Mouse (Mus musculus): ENCODE measurements around the gene Osbp2. TPM values are rescaled to one million over a fixed set of nuclear protein-coding genes. Genes with fewer than 3 reads are reported as not detected.

Gene Osbp2
- polyA plus RNA-seq, 1 experiment from 2014 or later, result 7.6 TPM

GRCm38 (mm10) chr11:3895458-3895857 lies 31.8 kb upstream of the Osbp2 start:
- 5% methylated on average over 10 of the region's 10 CpGs for WGBS
- H3K27me3 ChIP-seq (replicated peaks), result no peaks in the 10 kb centered on the region
- H3K27ac ChIP-seq, result peak overlapping the region; percentile 50; the same call in 1 of the 2 replicates
- H3K36me3 ChIP-seq, result peaks cover 21% of the 10 kb centered on the region
- peak overlapping the region; percentile 44 for H3K4me3 ChIP-seq
- peak overlapping the region; percentile 73 for H3K4me2 ChIP-seq (replicated peaks)
- H3K9ac ChIP-seq, result peak overlapping the region; percentile 59
- no peaks in the 10 kb centered on the region for H3K9me3 ChIP-seq
- H3K4me1 ChIP-seq, result peaks cover 4% of the 10 kb centered on the region; the same call in 1 of the 2 replicates
- ATAC-seq (ENCODE audit: low FRiP score, low read depth), result no peak

- Histone ChIP-seq H3K27ac (peak within 1 kb of the TSS; percentile 50; the same call in 1 of the 2 replicates), H3K4me2 (replicated peaks) (peak within 1 kb of the TSS; percentile 73), H3K4me3 (peak within 1 kb of the TSS; percentile 44), H3K27me3 (replicated peaks) (no peaks in the 10 kb centered on the region), H3K9ac (peak within 1 kb of the TSS; percentile 59), H3K9me3 (no peaks in the 10 kb centered on the region), H3K4me1 (peaks cover 4% of the 10 kb centered on the region; the same call in 1 of the 2 replicates), H3K36me3 (peaks cover 21% of the 10 kb centered on the region)
- 2% methylated on average over 46 of the region's 46 CpGs for WGBS
- ATAC-seq (ENCODE audit: low FRiP score, low read depth), result peak; percentile 99
Observed at GRCm38 (mm10) chr11:3894406-3895281, 30.9 kb upstream of the Osbp2 start, which contains the start of the genes 4921536K21Rik and Dusp18. Gene 4921536K21Rik, minus strand, starts transcription at chr11:3895098. Gene Dusp18, plus strand, starts transcription at chr11:3895240.

- H3K9ac ChIP-seq, result no peak overlapping the region
- 87% methylated on average over 6 of the region's 6 CpGs for WGBS
- no peak overlapping the region for H3K4me3 ChIP-seq
- H3K36me3 ChIP-seq, result peaks cover 21% of the 10 kb centered on the region
- no peak overlapping the region for H3K27ac ChIP-seq
- peak overlapping the region; percentile 73 for H3K4me2 ChIP-seq (replicated peaks)
- peaks cover 4% of the 10 kb centered on the region; the same call in 1 of the 2 replicates for H3K4me1 ChIP-seq
- H3K9me3 ChIP-seq, result no peaks in the 10 kb centered on the region
- no peak for ATAC-seq (ENCODE audit: low FRiP score, low read depth)
- no peaks in the 10 kb centered on the region for H3K27me3 ChIP-seq (replicated peaks)
Observed at GRCm38 (mm10) chr11:3893970-3894369, 30.3 kb upstream of the Osbp2 start.

- Histone ChIP-seq H3K4me1 (peaks cover 8% of the 10 kb centered on the region), H3K9ac (no peak overlapping the region), H3K27me3 (replicated peaks) (no peaks in the 10 kb centered on the region), H3K9me3 (no peaks in the 10 kb centered on the region), H3K4me2 (replicated peaks) (no peak overlapping the region), H3K27ac (no peak overlapping the region), H3K4me3 (no peak overlapping the region), H3K36me3 (no peaks in the 10 kb centered on the region)
- 73% methylated on average over 5 of the region's 5 CpGs for WGBS
- ATAC-seq (ENCODE audit: low FRiP score, low read depth), result no peak
Observed at GRCm38 (mm10) chr11:3887331-3887730, 23.6 kb upstream of the Osbp2 start.

- no peak overlapping the region for H3K4me3 ChIP-seq
- ATAC-seq (ENCODE audit: low FRiP score, low read depth), result no peak
- peaks cover 8% of the 10 kb centered on the region for H3K4me1 ChIP-seq
- H3K9me3 ChIP-seq, result no peaks in the 10 kb centered on the region
- no peaks in the 10 kb centered on the region for H3K36me3 ChIP-seq
- WGBS, result 87% methylated on average over 3 of the region's 3 CpGs
- H3K27me3 ChIP-seq (replicated peaks), result no peaks in the 10 kb centered on the region
- no peak overlapping the region for H3K4me2 ChIP-seq (replicated peaks)
- no peak overlapping the region for H3K9ac ChIP-seq
- no peak overlapping the region for H3K27ac ChIP-seq
Observed at GRCm38 (mm10) chr11:3883711-3884110, 20.0 kb upstream of the Osbp2 start.

GRCm38 (mm10) chr11:3879836-3880235 lies 16.1 kb upstream of the Osbp2 start:
- Histone ChIP-seq H3K4me3 (no peak overlapping the region), H3K4me1 (peaks cover 5% of the 10 kb centered on the region; the same call in 1 of the 2 replicates), H3K9ac (no peak overlapping the region), H3K27me3 (replicated peaks) (no peaks in the 10 kb centered on the region), H3K27ac (no peak overlapping the region), H3K9me3 (no peaks in the 10 kb centered on the region), H3K36me3 (no peaks in the 10 kb centered on the region), H3K4me2 (replicated peaks) (no peak overlapping the region)
- ATAC-seq (ENCODE audit: low FRiP score, low read depth), result 0 out of 2 replicates have a peak, but pooled peaks have one; percentile 48
- 37% methylated on average over 2 of the region's 2 CpGs for WGBS

GRCm38 (mm10) chr11:3878660-3879059 lies 15.0 kb upstream of the Osbp2 start:
- WGBS, result 78% methylated on average over 7 of the region's 7 CpGs
- no peaks in the 10 kb centered on the region for H3K27me3 ChIP-seq (replicated peaks)

GRCm38 (mm10) chr11:3876419-3876818 lies 12.7 kb upstream of the Osbp2 start:
- 83% methylated on average over 6 of the region's 6 CpGs for WGBS
- no peak overlapping the region for H3K4me2 ChIP-seq (replicated peaks)
- H3K27me3 ChIP-seq (replicated peaks), result no peaks in the 10 kb centered on the region
- H3K9me3 ChIP-seq, result no peaks in the 10 kb centered on the region
- no peaks in the 10 kb centered on the region for H3K36me3 ChIP-seq
- no peak overlapping the region for H3K27ac ChIP-seq
- H3K4me1 ChIP-seq, result no peaks in the 10 kb centered on the region
- no peak overlapping the region for H3K4me3 ChIP-seq
- ATAC-seq (ENCODE audit: low FRiP score, low read depth), result no peak
- no peak overlapping the region for H3K9ac ChIP-seq

More at GRCm38 (mm10) chr11:3878660-3879059, 15.0 kb upstream of the Osbp2 start:
- ATAC-seq (ENCODE audit: low FRiP score, low read depth), result no peak
- Histone ChIP-seq H3K4me3 (no peak overlapping the region), H3K9ac (no peak overlapping the region), H3K9me3 (no peaks in the 10 kb centered on the region), H3K27ac (no peak overlapping the region), H3K36me3 (no peaks in the 10 kb centered on the region), H3K4me2 (replicated peaks) (no peak overlapping the region), H3K4me1 (no peaks in the 10 kb centered on the region)

- ATAC-seq (ENCODE audit: low FRiP score, low read depth), result peak; percentile 38
Observed at GRCm38 (mm10) chr11:3864343-3864742, 640 bp upstream of the Osbp2 start.

GRCm38 (mm10) chr11:3862661-3863453 lies 846 bp downstream of the Osbp2 start:
- no peak overlapping the region for H3K27ac ChIP-seq
- H3K4me1 ChIP-seq, result 0 out of 2 replicates have a peak, but pooled peaks cover 4% of the 10 kb centered on the region
- H3K9ac ChIP-seq, result peak overlapping the region; percentile 57; the same call in 1 of the 2 replicates
- H3K27me3 ChIP-seq (replicated peaks), result peaks cover 5% of the 10 kb centered on the region; the same call in 1 of the 2 replicates
- peak overlapping the region; percentile 42; the same call in 1 of the 2 replicates for H3K4me3 ChIP-seq
- WGBS, result 74% methylated on average over 19 of the region's 19 CpGs
- H3K9me3 ChIP-seq, result no peaks in the 10 kb centered on the region
- peak overlapping the region; percentile 76 for H3K4me2 ChIP-seq (replicated peaks)
- H3K36me3 ChIP-seq, result no peaks in the 10 kb centered on the region
- 0 out of 2 replicates have a peak, but pooled peaks have one; percentile 4 for ATAC-seq (ENCODE audit: low FRiP score, low read depth)

More at GRCm38 (mm10) chr11:3864343-3864742, 640 bp upstream of the Osbp2 start:
- peak overlapping the region; percentile 42 for H3K4me3 ChIP-seq
- 38% methylated on average over 6 of the region's 6 CpGs for WGBS
- no peak overlapping the region for H3K9ac ChIP-seq
- no peaks in the 10 kb centered on the region for H3K9me3 ChIP-seq
- H3K4me2 ChIP-seq (replicated peaks), result peak overlapping the region; percentile 76
- no peaks in the 10 kb centered on the region for H3K36me3 ChIP-seq
- peaks cover 5% of the 10 kb centered on the region; the same call in 1 of the 2 replicates for H3K27me3 ChIP-seq (replicated peaks)
- 0 out of 2 replicates have a peak, but pooled peaks cover 4% of the 10 kb centered on the region for H3K4me1 ChIP-seq
- H3K27ac ChIP-seq, result no peak overlapping the region

GRCm38 (mm10) chr11:3860361-3860760 lies 3.3 kb downstream of the Osbp2 start:
- 80% methylated on average over 4 of the region's 4 CpGs for WGBS
- Histone ChIP-seq H3K27ac (no peak overlapping the region), H3K9me3 (no peaks in the 10 kb centered on the region), H3K9ac (no peak overlapping the region), H3K4me1 (0 out of 2 replicates have a peak, but pooled peaks cover 4% of the 10 kb centered on the region), H3K4me2 (replicated peaks) (no peak overlapping the region), H3K36me3 (no peaks in the 10 kb centered on the region), H3K4me3 (no peak overlapping the region), H3K27me3 (replicated peaks) (peaks cover 5% of the 10 kb centered on the region; the same call in 1 of the 2 replicates)
- ATAC-seq (ENCODE audit: low FRiP score, low read depth), result no peak

Measured in neural tube, embryonic 12.5 days (tissue).